Mouse (Mus musculus): ENCODE data around the gene Yes1.
"Not testable (repeated sequence)": the region's sequence is repeated elsewhere in the genome, so short reads cannot be mapped to it uniquely, and the experiment has no call there.

The Yes1 gene

DNA sequence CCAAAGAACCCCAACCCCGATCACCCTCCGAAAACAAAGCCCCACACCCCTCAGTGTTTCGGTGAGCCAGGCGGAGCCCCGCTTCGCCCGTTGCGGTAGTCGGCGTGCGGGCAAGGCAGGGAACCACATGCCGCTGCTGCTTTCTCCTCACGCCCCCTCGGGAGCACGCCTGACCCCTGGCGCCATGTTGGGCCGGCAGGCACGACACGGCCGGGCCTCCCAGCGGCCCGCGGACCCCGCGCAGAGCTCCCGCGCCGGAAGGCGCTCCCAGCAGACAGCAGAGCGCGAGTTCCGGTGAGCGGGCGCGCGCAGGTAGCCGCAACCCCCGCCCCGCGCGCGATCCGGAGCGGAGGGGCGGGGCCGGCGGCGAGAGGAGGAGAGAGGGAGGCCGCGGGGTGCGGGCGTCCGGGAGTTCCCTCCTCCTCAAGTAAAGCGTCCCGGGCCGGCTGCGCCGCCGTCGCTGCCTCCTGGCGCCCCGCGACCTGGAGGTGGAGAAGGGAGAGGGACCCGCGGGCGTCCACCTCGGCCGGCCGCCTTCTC lies at the start of gene Yes1:
TSS of gene Yes1 (plus strand) at position 371 of the 540 bp plus-strand sequence.
- DNase-seq (ENCODE audit: low spot score) = peak; percentile 92

DNA sequence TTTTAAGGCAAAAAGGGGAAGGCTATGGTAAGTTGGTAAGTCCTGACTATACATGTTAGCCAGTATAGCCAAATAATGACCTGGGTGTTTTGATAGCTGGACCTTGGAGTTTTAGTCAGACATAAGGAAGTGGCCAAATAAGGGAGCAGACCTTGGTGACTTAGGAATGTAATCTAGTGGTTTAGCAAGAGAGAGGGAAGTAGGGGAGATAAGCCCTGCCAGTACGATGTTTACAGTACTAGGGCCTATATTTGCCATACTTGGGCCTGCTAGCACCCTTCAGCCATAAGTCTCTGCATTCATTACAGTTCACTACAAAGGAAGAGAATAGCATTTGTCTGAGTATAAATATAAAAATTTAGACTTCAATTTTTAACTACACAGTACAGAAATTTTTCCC lies 46.3 kb upstream of the Yes1 start:
- DNase-seq (ENCODE audit: low spot score) = no peak

DNA sequence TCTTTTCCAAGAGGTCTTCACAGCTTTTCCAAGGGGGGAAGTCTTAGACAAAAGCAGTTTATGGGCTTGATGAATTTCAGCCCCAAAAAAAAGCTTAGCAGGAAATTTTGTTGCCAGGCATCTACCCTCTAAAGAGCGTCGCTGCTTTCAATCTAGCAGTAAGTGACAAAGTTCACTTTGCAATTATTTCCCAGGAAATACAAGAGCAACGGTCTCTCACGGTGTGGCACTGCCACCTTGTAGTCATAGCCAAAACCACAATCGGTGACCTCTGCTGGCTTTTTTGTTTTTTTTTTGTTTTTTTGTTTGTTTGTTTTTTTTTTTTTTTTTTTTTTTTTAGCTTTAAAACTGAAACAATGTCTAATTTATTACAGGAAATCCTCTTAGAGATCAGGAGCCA lies 39.2 kb upstream of the Yes1 start:
- DNase-seq (ENCODE audit: low spot score) = no peak

DNA sequence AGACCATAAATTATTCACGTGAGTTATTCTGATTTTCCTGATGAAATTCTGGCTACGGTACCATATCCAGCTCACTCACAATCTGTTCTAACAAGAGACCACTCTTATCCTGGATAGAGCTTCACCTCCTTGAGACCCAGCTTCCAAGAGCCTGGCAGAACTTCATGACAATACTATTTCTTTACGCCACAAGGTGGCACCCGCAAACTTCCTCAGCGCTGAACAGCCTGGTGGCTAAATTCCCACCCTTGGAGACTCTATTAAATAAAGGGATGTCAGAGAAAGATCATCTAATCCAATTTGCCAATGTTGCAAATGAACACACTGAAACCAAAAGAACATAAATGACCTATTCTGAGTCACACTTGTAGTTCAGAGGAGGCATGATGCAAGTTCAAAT lies 22.8 kb upstream of the Yes1 start:
- peak; percentile 77 for DNase-seq (ENCODE audit: low spot score)

DNA sequence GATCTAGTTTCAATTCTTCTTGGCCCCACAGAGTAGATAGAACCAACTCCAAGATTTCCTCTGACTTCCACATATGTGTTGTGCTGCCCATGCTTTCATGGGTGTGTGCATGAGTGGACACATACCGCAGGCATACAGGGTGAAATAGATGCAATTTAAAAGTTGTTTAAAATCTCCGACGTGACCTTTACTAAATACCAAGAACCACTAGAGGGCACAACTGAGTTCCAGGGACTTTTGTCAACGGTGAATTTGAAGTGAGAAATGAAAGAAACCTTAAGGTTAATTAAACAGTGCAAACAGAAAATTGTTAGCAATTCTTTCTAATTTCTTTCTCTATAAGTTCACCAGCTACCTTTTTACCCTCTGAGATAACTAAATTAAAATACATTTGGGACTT lies 17.2 kb upstream of the Yes1 start:
- DNase-seq (ENCODE audit: low spot score) = peak; percentile 60

DNA sequence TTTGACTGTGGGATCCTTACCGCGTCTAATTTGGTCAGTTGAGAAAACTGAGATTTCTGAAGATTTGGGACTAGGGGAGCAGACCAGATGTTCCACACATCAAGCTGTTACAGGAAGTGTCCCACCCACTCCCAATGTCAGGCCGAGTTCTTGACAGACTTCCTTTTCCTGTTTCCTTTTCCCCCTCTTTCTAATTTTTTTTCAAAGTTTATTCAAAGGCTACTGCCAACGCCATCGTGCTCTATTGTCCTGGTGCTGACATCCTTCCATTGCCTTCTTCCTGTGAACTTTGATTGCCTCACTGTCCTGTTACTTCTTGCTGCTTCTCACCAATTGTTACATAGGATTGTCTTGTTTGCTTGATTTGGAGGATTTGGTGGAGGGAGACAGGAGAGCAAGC lies 16.6 kb upstream of the Yes1 start:
- DNase-seq (ENCODE audit: low spot score) = no peak

DNA sequence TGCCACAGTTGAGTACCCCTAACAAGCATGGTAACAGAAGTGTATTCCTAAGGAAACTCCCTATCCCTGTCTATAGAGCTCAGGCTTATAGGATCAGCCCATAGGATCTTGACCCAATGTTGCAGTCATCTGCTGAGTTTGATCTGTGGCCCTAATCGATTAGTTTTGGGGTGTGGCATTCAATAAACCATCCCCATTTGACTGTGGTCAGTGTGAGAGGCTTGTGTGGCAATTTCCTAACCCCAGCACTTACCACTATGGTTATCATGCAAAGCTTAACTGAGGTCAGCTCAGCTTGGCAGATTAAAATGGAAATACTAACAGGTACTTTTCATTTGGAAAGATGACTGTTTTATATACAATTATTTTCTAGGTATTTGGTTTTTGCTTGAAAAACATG lies 5.1 kb upstream of the Yes1 start:
- DNase-seq (ENCODE audit: low spot score) = no peak

DNA sequence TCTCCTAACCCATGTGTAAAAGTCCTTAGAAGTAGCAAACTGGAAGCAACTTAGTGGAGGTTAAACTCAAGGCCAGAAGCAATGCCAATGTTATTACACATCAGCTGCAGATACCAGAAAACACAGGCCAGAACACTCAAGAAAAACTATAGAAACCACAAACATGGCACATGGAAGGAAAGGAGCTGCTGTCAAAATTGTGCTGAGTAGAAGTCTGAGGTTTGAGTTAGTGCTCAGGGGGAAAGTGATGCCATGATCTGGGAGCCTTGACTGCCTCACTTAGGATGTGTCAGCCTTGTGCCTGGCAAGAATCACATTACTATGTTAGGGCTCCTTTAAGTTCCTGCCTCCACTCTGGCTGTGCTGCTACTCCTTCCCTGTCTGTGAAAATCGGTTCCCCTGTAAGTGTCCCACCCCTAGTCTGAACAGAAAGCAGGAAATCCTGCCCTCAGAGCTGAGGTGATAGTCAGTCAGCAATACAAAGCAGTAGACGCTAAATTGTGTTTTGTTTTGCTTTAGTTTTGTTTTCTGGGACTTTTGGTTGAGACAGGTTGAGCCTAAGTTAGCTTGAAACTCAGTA lies 3.1 kb upstream of the Yes1 start:
- DNase-seq (ENCODE audit: low spot score) = no peak

DNA sequence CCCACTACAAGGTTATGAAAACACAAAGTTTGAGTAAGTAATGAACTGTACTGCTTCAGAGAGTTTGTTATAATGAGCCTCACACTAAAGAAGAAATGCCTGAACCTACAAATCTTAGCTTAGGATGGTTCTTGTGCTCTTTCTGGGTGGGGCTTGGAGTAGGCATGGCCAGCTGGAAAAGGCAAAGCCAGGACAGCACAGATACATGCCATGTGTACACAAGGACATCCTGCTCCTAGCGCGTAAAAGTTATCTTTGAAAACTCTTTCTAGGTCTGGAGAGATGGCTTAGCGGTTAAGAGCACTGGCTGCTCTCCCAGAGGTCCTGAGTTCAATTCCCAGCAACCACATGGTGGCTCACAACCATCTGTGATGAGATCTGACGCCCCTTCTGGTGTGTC lies 2.5 kb upstream of the Yes1 start:
- DNase-seq (ENCODE audit: low spot score) = no peak

DNA sequence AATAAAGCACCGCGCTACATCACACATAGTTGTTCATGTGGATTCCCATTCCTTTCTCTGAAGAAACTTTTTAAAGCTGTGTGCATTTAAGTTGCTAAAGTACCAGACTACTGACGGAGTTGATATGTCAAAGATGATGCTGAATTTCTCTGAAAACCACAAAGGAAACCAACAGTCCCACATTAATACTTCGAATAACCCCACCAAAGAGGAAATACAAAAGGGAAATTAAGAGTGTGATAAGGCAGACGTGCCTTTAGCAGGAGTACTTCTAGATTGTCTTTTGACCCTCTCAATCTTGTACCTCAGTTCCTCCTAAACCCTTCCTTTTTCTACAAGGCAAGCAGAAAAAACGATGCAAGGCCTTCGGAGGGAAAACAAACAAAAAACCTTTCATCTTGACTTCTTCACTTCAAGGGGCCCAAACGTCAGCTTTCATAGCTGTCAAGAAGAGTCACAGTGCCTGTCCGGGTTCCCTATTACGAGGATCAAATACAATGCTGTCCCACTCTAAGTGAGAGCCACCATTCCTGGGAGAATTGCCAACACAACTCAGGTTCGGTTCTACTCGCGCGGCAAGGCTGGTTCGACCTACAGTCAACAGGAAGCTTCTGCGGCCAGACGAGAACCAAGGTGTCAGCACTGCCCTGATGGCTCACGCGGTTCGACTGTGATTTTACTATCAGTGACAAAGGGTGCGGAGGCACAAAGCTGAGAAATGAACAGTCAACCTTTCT lies 739 bp upstream of the Yes1 start:
- peak; percentile 62 for DNase-seq (ENCODE audit: low spot score)

DNA sequence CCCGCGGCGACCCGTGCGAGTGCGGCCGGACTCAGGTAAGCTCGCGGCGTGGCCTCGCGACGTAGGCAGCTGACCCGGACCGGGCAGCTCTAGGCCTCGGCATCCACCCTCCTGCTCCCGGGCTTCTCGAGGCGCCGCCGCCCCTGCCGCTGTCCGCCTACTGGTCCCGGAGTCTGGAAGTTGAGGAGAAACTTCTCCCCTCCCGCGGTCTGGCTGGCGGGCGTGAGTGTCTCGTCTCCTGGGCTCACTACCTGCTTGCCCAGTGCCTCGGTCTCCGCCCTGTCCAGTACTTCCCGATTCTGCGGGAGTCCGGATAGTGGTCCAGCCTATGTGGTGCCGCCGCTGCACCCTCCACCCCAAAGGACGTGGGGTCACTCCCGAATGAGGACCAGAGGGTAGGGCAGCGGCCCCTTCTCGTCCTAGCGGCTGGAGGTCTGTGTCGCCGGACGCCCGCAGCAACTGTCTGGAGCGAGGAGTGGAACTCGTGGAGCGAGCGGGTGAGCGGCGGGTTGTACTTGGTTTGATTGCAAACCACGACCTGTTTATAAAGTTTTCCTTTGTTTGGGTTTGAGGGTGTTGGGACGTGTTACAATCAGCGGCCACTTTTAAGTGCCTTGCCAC lies 480 bp downstream of the Yes1 start:
- DNase-seq (ENCODE audit: low spot score) = peak; percentile 67

DNA sequence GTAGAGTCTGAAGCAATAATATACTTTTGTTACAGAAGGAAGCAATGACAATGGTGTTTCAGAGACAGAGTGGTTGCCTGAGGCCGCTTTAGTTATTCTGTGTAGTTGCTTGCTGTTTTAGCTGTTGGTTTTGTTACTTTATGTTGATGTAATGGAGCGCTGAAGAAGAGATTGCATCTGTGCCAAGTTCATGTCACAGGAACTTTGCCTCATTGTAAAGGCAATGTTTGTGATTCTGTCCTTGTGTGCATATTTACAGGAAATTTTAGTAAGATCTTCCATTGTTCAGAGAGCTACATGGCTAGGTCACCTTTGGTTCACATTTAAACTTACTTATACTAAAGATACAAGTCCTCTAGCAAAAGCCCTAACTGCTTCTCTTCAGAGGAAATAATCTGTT lies 3.3 kb downstream of the Yes1 start:
- DNase-seq (ENCODE audit: low spot score) = no peak

DNA sequence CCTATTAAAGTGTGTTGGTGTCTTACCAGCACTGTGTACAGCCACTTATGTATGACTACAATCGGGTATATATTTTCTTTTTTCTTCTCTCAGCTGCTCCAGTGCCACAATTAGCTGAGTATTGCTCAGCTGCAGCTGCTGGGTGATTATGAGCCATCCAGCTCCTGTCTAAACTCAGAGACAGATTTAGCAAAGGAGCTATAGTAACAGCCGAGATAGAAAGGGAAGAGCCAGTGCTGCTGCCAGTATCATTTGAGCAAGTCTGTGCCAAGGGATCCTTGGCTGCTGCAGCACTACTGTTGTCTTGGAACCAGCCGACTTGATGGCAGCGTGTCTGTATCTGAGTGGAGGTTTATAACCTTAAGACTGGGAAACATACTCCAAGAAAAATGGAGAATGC lies 3.7 kb downstream of the Yes1 start:
- peak; percentile 16 for DNase-seq (ENCODE audit: low spot score)

DNA sequence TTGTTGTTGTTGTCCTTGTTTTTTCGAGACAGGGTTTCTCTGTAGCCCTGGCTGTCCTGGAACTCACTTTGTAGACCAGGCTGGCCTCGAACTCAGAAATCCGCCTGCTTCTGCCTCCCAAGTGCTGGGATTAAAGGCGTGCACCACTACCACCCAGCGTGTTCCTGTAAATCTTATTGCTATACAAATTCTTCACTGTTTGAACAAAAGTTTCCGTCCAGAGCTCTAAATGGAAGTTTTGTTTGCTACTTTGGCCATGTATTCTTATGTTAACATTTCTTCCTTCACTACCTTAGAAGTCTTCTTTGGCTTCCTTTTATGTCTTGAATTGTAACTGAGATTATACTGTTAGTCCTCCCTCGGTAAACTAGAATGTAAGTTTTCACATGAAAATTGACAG lies 5.5 kb downstream of the Yes1 start:
- DNase-seq (ENCODE audit: low spot score) = not testable (repeated sequence)

DNA sequence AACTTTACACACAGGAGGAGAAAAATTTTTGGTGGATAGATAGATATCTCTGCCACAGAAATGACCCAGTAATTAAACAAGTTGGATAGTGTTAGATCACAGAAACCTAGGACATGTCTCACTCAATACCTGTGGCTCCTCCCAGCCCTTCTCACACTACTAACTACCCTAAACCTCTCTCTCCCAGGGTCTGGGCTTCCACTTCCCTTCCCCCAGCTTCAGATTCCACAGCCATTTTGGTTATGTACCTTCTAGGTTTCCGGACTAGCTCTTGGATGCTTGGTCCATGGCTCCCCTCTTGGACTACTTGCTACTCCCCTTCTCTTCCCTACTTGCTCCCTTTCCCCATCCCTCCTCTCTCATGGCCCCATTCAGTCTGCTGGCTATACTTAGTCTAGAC lies 6.9 kb downstream of the Yes1 start:
- DNase-seq (ENCODE audit: low spot score) = no peak

DNA sequence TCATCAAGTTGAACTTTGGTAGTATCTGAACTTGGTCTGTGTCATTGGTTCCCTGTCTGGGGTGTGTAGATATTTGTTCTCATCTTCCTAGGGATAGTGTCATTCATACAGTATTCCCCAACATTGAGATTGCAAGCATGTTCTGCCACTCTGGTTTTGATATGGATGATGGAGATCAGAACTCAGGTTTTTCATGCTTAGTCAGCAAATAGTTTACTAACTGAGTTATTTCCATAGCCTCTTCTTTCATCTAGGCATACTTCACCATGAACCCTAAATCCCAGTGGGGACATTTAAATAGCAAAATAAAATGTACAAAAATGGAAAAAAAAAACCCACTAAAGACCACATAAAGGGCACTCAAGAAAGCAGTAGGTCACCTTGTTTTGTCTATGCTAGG lies 12.7 kb downstream of the Yes1 start:
- DNase-seq (ENCODE audit: low spot score) = no peak

DNA sequence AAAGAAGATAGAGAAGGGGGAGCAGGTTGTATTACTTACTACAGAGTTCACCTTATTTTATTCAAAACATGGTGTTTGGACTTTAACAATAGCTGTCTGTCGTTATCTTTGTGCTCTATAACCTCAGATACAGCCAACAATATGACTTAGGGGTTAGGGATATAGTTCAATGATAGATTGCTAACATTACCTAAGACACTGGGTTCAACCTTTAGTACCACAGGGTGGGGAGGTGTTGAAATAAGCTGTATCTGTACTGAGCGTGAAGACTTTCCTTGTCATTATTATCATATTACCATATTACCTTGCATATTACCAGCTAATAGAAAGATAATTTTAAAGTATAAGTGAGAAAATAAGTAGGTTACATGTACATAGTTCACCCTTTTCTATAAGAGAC lies 13.8 kb downstream of the Yes1 start:
- no peak for DNase-seq (ENCODE audit: low spot score)

DNA sequence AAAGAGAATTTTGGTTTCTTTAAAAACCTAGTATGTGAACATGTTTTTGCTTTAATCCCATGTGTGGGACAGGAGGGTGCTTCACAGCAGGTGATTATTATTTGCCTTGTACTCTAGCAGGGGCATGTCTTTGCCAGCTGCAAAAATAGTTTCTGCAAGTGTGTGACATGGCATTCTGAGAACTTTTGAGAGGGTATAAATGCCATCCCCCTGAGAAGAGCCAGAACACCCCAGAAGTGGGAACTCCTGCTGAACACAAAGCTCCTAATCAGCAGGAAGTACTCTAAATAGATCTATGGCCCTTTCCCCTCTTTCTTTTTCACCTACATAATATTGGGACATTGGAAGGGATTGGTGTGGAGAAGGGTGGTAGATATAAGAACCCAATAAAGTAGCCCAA lies 22.2 kb downstream of the Yes1 start:
- no peak for DNase-seq (ENCODE audit: low spot score)

DNA sequence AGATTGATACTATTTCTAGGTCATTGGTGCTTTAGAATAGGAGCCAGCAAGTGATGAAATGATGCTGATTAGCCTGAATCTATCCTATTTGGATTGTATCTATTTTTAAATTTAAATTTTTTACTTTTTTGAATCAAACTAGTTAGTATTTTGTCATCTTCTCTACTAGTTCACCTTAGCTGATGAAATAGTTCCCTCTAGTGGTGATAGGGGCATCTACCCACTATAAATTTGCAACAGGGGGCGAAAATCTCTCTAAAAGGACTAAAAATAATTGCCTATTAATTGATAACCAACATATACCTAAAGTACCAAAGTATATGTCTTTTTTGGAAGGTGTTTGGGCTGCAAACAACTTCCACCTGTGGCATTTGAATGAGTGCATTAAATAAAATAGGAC lies 46.4 kb downstream of the Yes1 start:
- peak; percentile 54 for DNase-seq (ENCODE audit: low spot score)

DNA sequence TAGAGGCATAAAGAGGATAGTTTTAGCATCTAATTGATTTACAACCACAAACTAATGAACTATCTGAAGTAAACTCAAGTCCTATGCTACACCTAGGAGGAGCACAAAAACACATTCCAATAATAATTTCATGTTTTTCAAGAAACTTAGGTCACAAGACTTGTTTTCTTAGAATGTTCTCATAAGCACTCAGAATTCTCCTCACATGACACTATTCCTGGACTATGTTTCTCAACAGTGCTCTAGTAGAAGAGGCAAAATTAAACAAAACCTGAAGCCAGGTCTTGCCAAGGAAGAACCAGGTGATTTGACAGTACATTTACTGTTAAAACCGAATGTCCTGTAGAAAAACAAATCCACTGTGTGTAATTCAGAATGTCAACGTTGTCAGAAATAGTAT lies 71.5 kb downstream of the Yes1 start:
- DNase-seq (ENCODE audit: low spot score) = no peak

DNA sequence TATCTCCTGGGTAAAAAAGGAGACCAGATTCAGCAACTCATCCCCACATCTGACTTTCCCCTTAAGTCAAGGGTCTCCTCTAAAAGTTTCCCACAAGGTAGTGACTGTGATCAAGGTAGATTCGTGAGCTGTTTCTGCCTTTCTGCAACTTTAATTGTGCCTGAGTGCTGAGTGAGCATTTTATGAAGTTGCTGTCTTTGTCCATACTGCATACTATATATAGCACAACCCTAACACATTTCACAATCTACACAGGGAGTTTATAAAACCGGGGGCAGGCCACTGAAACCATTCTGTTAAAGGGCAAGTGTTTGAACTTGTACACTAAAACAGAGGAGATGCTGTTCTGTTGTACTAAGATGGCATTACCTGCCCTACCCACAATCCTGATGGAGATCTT lies 82.4 kb downstream of the Yes1 start:
- no peak for DNase-seq (ENCODE audit: low spot score)

DNA sequence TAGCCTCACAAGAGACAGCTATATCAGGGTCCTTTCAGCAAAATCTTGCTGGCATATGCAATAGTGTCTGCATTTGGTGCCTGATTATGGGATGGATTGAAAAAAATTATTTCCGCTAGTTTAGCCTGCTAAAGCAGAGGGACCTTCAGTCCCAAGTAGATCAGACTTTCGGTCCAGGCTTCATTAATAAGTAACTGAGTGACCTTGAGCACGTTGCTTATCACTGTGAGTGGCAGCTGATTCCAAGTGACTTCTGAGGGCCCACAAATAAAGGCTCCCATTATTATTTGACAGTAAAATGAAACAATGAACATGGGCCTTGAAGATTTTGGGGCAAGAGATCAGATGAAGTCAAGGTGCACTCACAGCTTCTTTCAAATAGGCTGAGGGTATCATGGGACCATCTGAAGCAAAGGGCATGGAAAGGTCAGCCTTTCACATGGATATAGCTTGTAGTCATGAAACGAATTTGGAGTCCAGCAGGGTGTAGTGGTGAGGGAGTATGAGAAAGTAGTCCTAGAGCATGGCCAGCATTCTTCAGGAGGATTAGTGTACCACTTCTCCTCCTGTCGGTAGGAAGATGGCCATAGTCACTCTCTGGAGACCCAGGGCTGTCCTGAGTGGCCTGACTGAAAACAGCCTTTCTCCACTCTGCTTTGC lies 86.4 kb downstream of the Yes1 start:
- DNase-seq (ENCODE audit: low spot score) = no peak

DNA sequence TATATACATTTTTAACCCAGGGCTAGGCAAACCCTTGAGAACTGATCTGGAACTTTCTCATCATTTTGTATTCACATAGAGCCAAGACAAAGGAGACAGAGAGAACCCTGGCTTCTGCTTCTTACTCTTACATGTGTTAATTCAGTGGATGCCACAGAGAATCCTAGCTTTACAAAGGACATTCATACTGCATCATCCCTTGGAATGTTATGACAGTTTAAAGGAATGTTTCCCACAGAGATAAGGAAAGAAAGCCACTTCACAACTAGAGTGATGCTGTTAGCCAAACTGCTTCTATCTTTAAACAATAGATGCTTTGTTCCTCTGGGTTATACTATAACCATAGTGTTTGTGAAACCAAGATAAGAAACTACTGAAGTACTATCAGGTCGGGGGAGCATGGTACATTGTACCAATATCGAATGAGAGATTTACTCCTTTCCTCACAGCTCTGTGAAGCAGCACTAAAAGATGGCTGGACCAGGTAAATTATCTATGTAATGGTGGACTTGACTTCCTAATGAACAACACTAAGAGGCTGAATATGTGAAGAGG lies 95.3 kb downstream of the Yes1 start:
- DNase-seq (ENCODE audit: low spot score) = no peak
